Mouse (Mus musculus) skeletal muscle tissue, postnatal 0 days (tissue): ENCODE data around the gene Inhbc. TPM values are rescaled to one million over a fixed set of nuclear protein-coding genes. Genes with fewer than 3 reads are reported as not detected.

Experiments
- polyA plus RNA-seq: library from polyadenylated mRNA; unstranded; fragments of >200 nt; fragmentation: Nextera tagmentation; extraction: Ambion mirVana; gene quantifications from 2 replicates; pipeline ENCODE4 v1.2.1, GENCODE M21; 2015

Inhbc gene
- not detected in 2 replicates for polyA plus RNA-seq

GRCm38 (mm10) chr10:127369834-127370820 is at the start of gene Inhbc:
Gene Inhbc, minus strand, starts transcription at chr10:127370431.

GRCm38 (mm10) chr10:127380251-127380691 is 10.0 kb upstream of the Inhbc start, which contains the start of gene R3hdm2:
Gene R3hdm2, plus strand, starts transcription at chr10:127380327.

GRCm38 (mm10) chr10:127353909-127354895 is 16.0 kb downstream of the Inhbc start, which contains the start of gene Inhbe:
Gene Inhbe, minus strand, starts transcription at chr10:127354411.

GRCm38 (mm10) chr10:127341891-127342639 is 28.2 kb downstream of the Inhbc start, which contains the start of gene Gli1:
Gene Gli1, minus strand, starts transcription at chr10:127341974.

GRCm38 (mm10) chr10:127321621-127322020 is 48.6 kb downstream of the Inhbc start, which contains the start of gene Arhgap9:
Gene Arhgap9, plus strand, starts transcription at chr10:127321964.

GRCm38 (mm10) chr10:127311476-127312355 is 58.5 kb downstream of the Inhbc start, which contains the start of gene Mars:
Gene Mars, minus strand, starts transcription at chr10:127311786.

Other genes with a start within 250 kb of the Inhbc start
- gene Os9, start 249.3 kb downstream of the Inhbc start, polyA plus RNA-seq: 36.3 and 44.1 TPM in 2 replicates
- 1.1 and 1.8 TPM in 2 replicates for gene B4galnt1, start 205.2 kb downstream of the Inhbc start, polyA plus RNA-seq
- gene Slc26a10, start 189.8 kb downstream of the Inhbc start, polyA plus RNA-seq: 1.7 and 2.8 TPM in 2 replicates
- gene Arhgef25, start 180.3 kb downstream of the Inhbc start, polyA plus RNA-seq: 20.1 and 22.7 TPM in 2 replicates
- 30.4 and 37.8 TPM in 2 replicates for gene Dtx3, start 174.7 kb downstream of the Inhbc start, polyA plus RNA-seq
- 7.4 and 9.7 TPM in 2 replicates for gene Pip4k2c, start 158.8 kb downstream of the Inhbc start, polyA plus RNA-seq
- 0.39 and 0.58 TPM in 2 replicates for gene Kif5a, start 107.1 kb downstream of the Inhbc start, polyA plus RNA-seq
- gene Dctn2, start 104.1 kb downstream of the Inhbc start, polyA plus RNA-seq: 134 and 144 TPM in 2 replicates
- 7.5 and 7.8 TPM in 2 replicates for gene Mbd6, start 81.4 kb downstream of the Inhbc start, polyA plus RNA-seq
- gene Mars, start 58.6 kb downstream of the Inhbc start, polyA plus RNA-seq: 62.6 and 65.6 TPM in 2 replicates
- 3.8 and 5.7 TPM in 2 replicates for gene Arhgap9, start 48.5 kb downstream of the Inhbc start, polyA plus RNA-seq
- gene Gli1, start 28.5 kb downstream of the Inhbc start, polyA plus RNA-seq: 2.0 and 2.2 TPM in 2 replicates
- not detected in 2 replicates for gene Inhbe, start 16.0 kb downstream of the Inhbc start, polyA plus RNA-seq
- gene R3hdm2, start 9.9 kb upstream of the Inhbc start, polyA plus RNA-seq: 19.0 and 21.7 TPM in 2 replicates
- gene Stac3, start 131.3 kb upstream of the Inhbc start, polyA plus RNA-seq: 123 and 126 TPM in 2 replicates
- 28.6 and 40.9 TPM in 2 replicates for gene Ndufa4l2, start 144.5 kb upstream of the Inhbc start, polyA plus RNA-seq
- 28.6 and 34.5 TPM in 2 replicates for gene Shmt2, start 152.0 kb upstream of the Inhbc start, polyA plus RNA-seq
- 2.0 and 2.1 TPM in 2 replicates for gene Nxph4, start 164.1 kb upstream of the Inhbc start, polyA plus RNA-seq